Mouse (Mus musculus): ENCODE data around the gene Hist1h3f. TPM values are rescaled to one million over a fixed set of nuclear protein-coding genes. Genes with fewer than 3 reads are reported as not detected.
"Not testable (repeated sequence)": the region's sequence is repeated elsewhere in the genome, so short reads cannot be mapped to it uniquely, and the experiment has no call there.

Hist1h3f gene
- total and polyA plus RNA-seq, 2 experiments: 0.29 to 11.1 TPM

GRCm38 (mm10) chr13:23551146-23551834, 7.4 kb downstream of the Hist1h3f start, which contains the start of gene Hist1h4f:
Hist1h4f (minus strand) TSS chr13:23551648.
- H3K79me2 ChIP-seq (ENCODE audit: control insufficient read depth, insufficient read depth, low read length); H3K36me3 ChIP-seq (ENCODE audit: control insufficient read depth, insufficient read depth, low read length); H3K27me3 ChIP-seq (ENCODE audit: control insufficient read depth, insufficient read depth, low read length); H3K27ac ChIP-seq (replicated peaks; ENCODE audit: insufficient read depth, low read depth, low read length); H3K4me1 ChIP-seq (ENCODE audit: control insufficient read depth, insufficient read depth, low read length): not testable (repeated sequence)
- Histone ChIP-seq H3K9ac (ENCODE audit: low read depth, low read length) (peak within 1 kb of the TSS; percentile 54), H3K4me3 (ENCODE audit: insufficient read depth, low read depth, low read length) (peak within 1 kb of the TSS; percentile 63)
- 0 out of 2 replicates have a peak, but pooled peaks have one; percentile 7 for TF ChIP-seq CTCF (IDR thresholded peaks at IDR 0.05; ENCODE audit: low read depth, low read length)
- peak; percentile 64 for TF ChIP-seq POLR2A (IDR thresholded peaks at IDR 0.05; ENCODE audit: extremely low read depth, insufficient read depth, low read length)
- under 1% methylated on average over 47 of the region's 47 CpGs for WGBS
- peak; percentile 76 for DNase-seq (ENCODE audit: extremely low read depth, low read depth, low spot score)

GRCm38 (mm10) chr13:23551931-23552914, 8.4 kb downstream of the Hist1h3f start:
- no peaks in the 10 kb centered on the region for H3K36me3 ChIP-seq (ENCODE audit: control insufficient read depth, insufficient read depth, low read length)
- H3K4me3 ChIP-seq (ENCODE audit: insufficient read depth, low read depth, low read length): no peak overlapping the region
- no peak overlapping the region for H3K9ac ChIP-seq (ENCODE audit: low read depth, low read length)
- no peaks in the 10 kb centered on the region; the same call in 1 of the 2 replicates for H3K4me1 ChIP-seq (ENCODE audit: control insufficient read depth, insufficient read depth, low read length)
- 44% methylated on average over 8 of the region's 8 CpGs for WGBS
- no peaks in the 10 kb centered on the region for H3K27me3 ChIP-seq (ENCODE audit: control insufficient read depth, insufficient read depth, low read length)
- DNase-seq (ENCODE audit: extremely low read depth, low read depth, low spot score): no peak
- H3K79me2 ChIP-seq (ENCODE audit: control insufficient read depth, insufficient read depth, low read length): no peaks in the 10 kb centered on the region
- TF ChIP-seq CTCF (IDR thresholded peaks at IDR 0.05; ENCODE audit: low read depth, low read length): no peak
- TF ChIP-seq POLR2A (IDR thresholded peaks at IDR 0.05; ENCODE audit: extremely low read depth, insufficient read depth, low read length): no peak
- no peak overlapping the region for H3K27ac ChIP-seq (replicated peaks; ENCODE audit: insufficient read depth, low read depth, low read length)

- Histone ChIP-seq H3K4me1 (ENCODE audit: control insufficient read depth, insufficient read depth, low read length) (no peaks in the 10 kb centered on the region; the same call in 1 of the 2 replicates), H3K27ac (replicated peaks; ENCODE audit: insufficient read depth, low read depth, low read length) (no peak within 1 kb of the TSS), H3K27me3 (ENCODE audit: control insufficient read depth, insufficient read depth, low read length) (no peaks in the 10 kb centered on the region), H3K9ac (ENCODE audit: low read depth, low read length) (no peak within 1 kb of the TSS), H3K36me3 (ENCODE audit: control insufficient read depth, insufficient read depth, low read length) (no peaks in the 10 kb centered on the region), H3K79me2 (ENCODE audit: control insufficient read depth, insufficient read depth, low read length) (no peaks in the 10 kb centered on the region), H3K4me3 (ENCODE audit: insufficient read depth, low read depth, low read length) (no peak within 1 kb of the TSS)
- no peak for DNase-seq (ENCODE audit: extremely low read depth, low read depth, low spot score)
- no peak for TF ChIP-seq POLR2A (IDR thresholded peaks at IDR 0.05; ENCODE audit: extremely low read depth, insufficient read depth, low read length)
- no peak for TF ChIP-seq CTCF (IDR thresholded peaks at IDR 0.05; ENCODE audit: low read depth, low read length)
These were observed 9.1 kb downstream of the Hist1h3f start, which contains the start of gene Hist1h1d for GRCm38 (mm10) chr13:23552962-23553361. Hist1h1d (plus strand) TSS chr13:23553262.

- WGBS: 9% methylated on average over 9 of the region's 9 CpGs
- H3K27me3 ChIP-seq (ENCODE audit: control insufficient read depth, insufficient read depth, low read length): no peaks in the 10 kb centered on the region
- H3K36me3 ChIP-seq (ENCODE audit: control insufficient read depth, insufficient read depth, low read length): no peaks in the 10 kb centered on the region
- no peak overlapping the region for H3K27ac ChIP-seq (replicated peaks; ENCODE audit: insufficient read depth, low read depth, low read length)
- DNase-seq (ENCODE audit: extremely low read depth, low read depth, low spot score): peak; percentile 29
- H3K79me2 ChIP-seq (ENCODE audit: control insufficient read depth, insufficient read depth, low read length): no peaks in the 10 kb centered on the region
- H3K9ac ChIP-seq (ENCODE audit: low read depth, low read length): no peak overlapping the region
- TF ChIP-seq CTCF (IDR thresholded peaks at IDR 0.05; ENCODE audit: low read depth, low read length) (no peak), POLR2A (IDR thresholded peaks at IDR 0.05; ENCODE audit: extremely low read depth, insufficient read depth, low read length) (no peak)
- H3K4me1 ChIP-seq (ENCODE audit: control insufficient read depth, insufficient read depth, low read length): no peaks in the 10 kb centered on the region; the same call in 1 of the 2 replicates
- H3K4me3 ChIP-seq (ENCODE audit: insufficient read depth, low read depth, low read length): no peak overlapping the region; the same call in 1 of the 2 replicates
These were observed 10.5 kb downstream of the Hist1h3f start for GRCm38 (mm10) chr13:23554393-23554792.

- no peaks in the 10 kb centered on the region; the same call in 1 of the 2 replicates for H3K4me1 ChIP-seq (ENCODE audit: control insufficient read depth, insufficient read depth, low read length)
- peak; percentile 80 for DNase-seq (ENCODE audit: extremely low read depth, low read depth, low spot score)
- peak overlapping the region; percentile 66 for H3K4me3 ChIP-seq (ENCODE audit: insufficient read depth, low read depth, low read length)
- H3K27ac ChIP-seq (replicated peaks; ENCODE audit: insufficient read depth, low read depth, low read length): peak overlapping the region; percentile 27
- TF ChIP-seq POLR2A (IDR thresholded peaks at IDR 0.05; ENCODE audit: extremely low read depth, insufficient read depth, low read length) (peak; percentile 90), CTCF (IDR thresholded peaks at IDR 0.05; ENCODE audit: low read depth, low read length) (no peak)
- H3K36me3 ChIP-seq (ENCODE audit: control insufficient read depth, insufficient read depth, low read length): no peaks in the 10 kb centered on the region
- under 1% methylated on average over 54 of the region's 54 CpGs for WGBS
- H3K9ac ChIP-seq (ENCODE audit: low read depth, low read length): peak overlapping the region; percentile 43
- H3K27me3 ChIP-seq (ENCODE audit: control insufficient read depth, insufficient read depth, low read length): no peaks in the 10 kb centered on the region
- H3K79me2 ChIP-seq (ENCODE audit: control insufficient read depth, insufficient read depth, low read length): no peaks in the 10 kb centered on the region
These were observed 11.3 kb downstream of the Hist1h3f start for GRCm38 (mm10) chr13:23554925-23555838.

All from liver, adult 2 months (tissue).